Mouse (Mus musculus): ENCODE results near the gene Ppip5k2.

GRCm38 (mm10) chr1:97676115-97676514 lies 94.1 kb downstream of the Ppip5k2 start:
- no peak for TF ChIP-seq CTCF (IDR thresholded peaks at IDR 0.05; ENCODE audit: low read depth)
- no peak for TF ChIP-seq EP300 (IDR thresholded peaks at IDR 0.05; ENCODE audit: low read depth)
